Mouse (Mus musculus) C2C12 (cell line): ENCODE data around the gene Grip2.

Experiments used
- CEBPB ChIP-seq: IDR thresholded peaks from one replicate; pipeline ENCODE4 v1.6.1; 2011; ENCODE audit warnings: low read depth, mild to moderate bottlenecking, control low read depth, moderate library complexity
- CTCF ChIP-seq: IDR thresholded peaks from one replicate; pipeline ENCODE4 v1.5.1; 2011; ENCODE audit not compliant: control insufficient read depth, insufficient read depth, insufficient read length
- FOSL1 ChIP-seq: IDR thresholded peaks from one replicate; pipeline ENCODE4 v1.8.0; 2011; ENCODE audit warnings: mild to moderate bottlenecking, low read length; ENCODE audit not compliant: poor library complexity, insufficient read depth, severe bottlenecking
- MAX ChIP-seq: IDR thresholded peaks from one replicate; pipeline ENCODE4 v1.6.1; 2011; ENCODE audit warnings: mild to moderate bottlenecking, control low read depth
- MYOD1 ChIP-seq: IDR thresholded peaks from one replicate; pipeline ENCODE4 v1.6.1; 2011; ENCODE audit warnings: low read depth; ENCODE audit not compliant: control insufficient read depth, insufficient read length
- USF1 ChIP-seq: IDR thresholded peaks from one replicate; pipeline ENCODE4 v1.6.1; 2011; ENCODE audit warnings: low read depth, mild to moderate bottlenecking, control low read depth, moderate library complexity

- TF ChIP-seq CTCF = no peak
- no peak for TF ChIP-seq USF1
- TF ChIP-seq MYOD1 = no peak
- TF ChIP-seq CEBPB = no peak
- TF ChIP-seq MAX = no peak
- no peak for TF ChIP-seq FOSL1
These were observed 76.1 kb downstream of the Grip2 start for GRCm38 (mm10) chr6:91750976-91751375.
